Mouse (Mus musculus) frontal cortex, postnatal 36 days (tissue): ENCODE data around the gene Arhgdia.

Experiments
- DNase-seq, 2 experiments: peaks; one replicate each; pipeline ENCODE4 v3.0.0; 2022; ENCODE audit warnings: low spot score in 2 of 2

Gene Arhgdia

GRCm38 (mm10) chr11:120581490-120582267 lies at the start of gene Arhgdia:
Gene Arhgdia, minus strand, starts transcription at chr11:120581624.
- DNase-seq = peak; percentile 90 to 92

GRCm38 (mm10) chr11:120630401-120630871 lies 49.0 kb upstream of the Arhgdia start:
- DNase-seq = no peak

- DNase-seq = no peak
Measured at GRCm38 (mm10) chr11:120629911-120630310, 48.5 kb upstream of the Arhgdia start.

- no peak for DNase-seq
Measured at GRCm38 (mm10) chr11:120629341-120629730, 47.9 kb upstream of the Arhgdia start.

GRCm38 (mm10) chr11:120628601-120629340 lies 47.3 kb upstream of the Arhgdia start:
- no peak for DNase-seq

GRCm38 (mm10) chr11:120627468-120628300 lies 46.3 kb upstream of the Arhgdia start:
- no peak for DNase-seq

- no peak for DNase-seq
Measured at GRCm38 (mm10) chr11:120626785-120627467, 45.5 kb upstream of the Arhgdia start.

GRCm38 (mm10) chr11:120625152-120625775 lies 43.8 kb upstream of the Arhgdia start, which contains the start of gene Sirt7:
Gene Sirt7, minus strand, starts transcription at chr11:120625240.
- DNase-seq = no peak

GRCm38 (mm10) chr11:120624680-120625111 lies 43.3 kb upstream of the Arhgdia start:
- DNase-seq = peak; percentile 84 to 88

- DNase-seq = peak; percentile 50 to 71
Measured at GRCm38 (mm10) chr11:120623961-120624679, 42.7 kb upstream of the Arhgdia start.

- DNase-seq = no peak
Measured at GRCm38 (mm10) chr11:120622805-120623204, 41.4 kb upstream of the Arhgdia start.

- DNase-seq = no peak
Measured at GRCm38 (mm10) chr11:120620195-120620594, 38.8 kb upstream of the Arhgdia start.

GRCm38 (mm10) chr11:120618619-120619535 lies 37.5 kb upstream of the Arhgdia start:
- DNase-seq = no peak

- peak; percentile 88 to 92 for DNase-seq
Measured at GRCm38 (mm10) chr11:120617519-120618112, 36.2 kb upstream of the Arhgdia start, which contains the start of gene Pcyt2. Gene Pcyt2, minus strand, starts transcription at chr11:120617936.

- DNase-seq = no peak
Measured at GRCm38 (mm10) chr11:120616617-120617294, 35.3 kb upstream of the Arhgdia start.

GRCm38 (mm10) chr11:120615606-120616203 lies 34.3 kb upstream of the Arhgdia start:
- no peak for DNase-seq

GRCm38 (mm10) chr11:120615167-120615566 lies 33.7 kb upstream of the Arhgdia start:
- no peak for DNase-seq
